Mouse (Mus musculus) frontal cortex, postnatal 36 days (tissue): ENCODE data around the gene Trpt1.

Experiments
- DNase-seq, 2 experiments: peaks; one replicate each; pipeline ENCODE4 v3.0.0; 2022; ENCODE audit warnings: low spot score in 2 of 2

Trpt1 gene

DNA sequence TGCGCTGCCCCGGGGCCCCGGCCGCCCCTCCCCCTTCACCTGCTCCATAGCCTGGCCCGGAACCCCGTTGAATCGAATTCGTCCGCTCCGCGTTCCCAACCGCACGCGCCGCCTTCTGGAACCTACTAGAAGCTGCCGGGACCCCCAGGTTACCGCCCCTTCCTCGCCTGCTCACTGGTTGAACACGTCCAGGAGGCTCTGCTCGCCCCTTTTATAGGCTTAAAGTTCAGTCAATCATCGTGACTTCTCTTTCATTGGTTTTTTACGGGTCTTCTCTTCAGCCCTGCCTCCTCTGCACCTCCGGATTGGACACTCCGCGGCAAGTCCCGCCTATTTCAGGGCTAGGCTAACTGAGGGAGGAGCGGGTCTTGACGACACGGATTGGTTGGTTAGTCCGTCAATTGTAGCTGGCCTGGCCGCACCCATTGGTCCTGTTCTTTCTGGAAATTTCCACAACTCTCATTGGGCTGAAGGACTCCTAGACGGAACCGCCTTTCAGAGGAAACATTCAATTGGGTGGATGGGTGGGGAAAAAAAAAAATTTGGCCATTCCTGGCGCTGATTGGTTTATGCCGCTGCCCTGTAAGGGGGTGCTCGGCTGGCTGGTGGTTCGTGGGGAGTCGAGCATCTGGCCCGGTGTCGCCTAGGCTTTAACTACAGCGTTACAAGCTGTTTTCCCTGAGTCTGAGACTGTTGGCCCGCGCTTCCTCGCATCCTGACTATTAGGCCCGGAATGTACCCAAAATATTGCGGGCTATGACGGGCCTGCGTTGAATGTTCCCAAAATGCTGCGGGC, 44.1 kb downstream of the Trpt1 start, which contains the start of gene Stip1:
Gene Stip1 (minus strand): TSS at position 127 of the 796 bp plus-strand sequence.
- peak; percentile 99 for DNase-seq

DNA sequence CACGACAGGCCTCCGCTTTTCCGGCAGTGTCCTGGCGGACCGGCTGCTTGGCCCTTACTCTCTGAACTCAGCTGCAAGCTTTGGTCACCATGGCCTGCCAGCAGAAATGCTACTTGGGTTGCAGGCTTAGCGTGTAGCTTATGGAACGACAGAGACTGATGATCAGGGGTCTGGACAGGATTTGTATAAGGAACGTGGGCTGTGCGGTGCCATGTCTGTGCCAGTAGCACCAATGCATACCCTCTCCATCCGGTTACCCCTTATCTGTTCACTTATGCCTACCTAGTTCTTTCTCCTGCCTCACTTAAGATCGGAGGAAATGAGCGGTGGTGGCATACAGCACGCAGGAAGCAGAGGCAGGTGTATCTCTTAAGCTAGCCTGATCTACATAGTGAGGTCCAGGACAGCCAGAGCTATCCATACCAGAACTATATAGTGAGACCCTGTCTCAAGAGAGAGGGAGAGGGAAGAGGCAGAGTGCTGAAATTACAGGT, 44.8 kb downstream of the Trpt1 start:
- no peak for DNase-seq

DNA sequence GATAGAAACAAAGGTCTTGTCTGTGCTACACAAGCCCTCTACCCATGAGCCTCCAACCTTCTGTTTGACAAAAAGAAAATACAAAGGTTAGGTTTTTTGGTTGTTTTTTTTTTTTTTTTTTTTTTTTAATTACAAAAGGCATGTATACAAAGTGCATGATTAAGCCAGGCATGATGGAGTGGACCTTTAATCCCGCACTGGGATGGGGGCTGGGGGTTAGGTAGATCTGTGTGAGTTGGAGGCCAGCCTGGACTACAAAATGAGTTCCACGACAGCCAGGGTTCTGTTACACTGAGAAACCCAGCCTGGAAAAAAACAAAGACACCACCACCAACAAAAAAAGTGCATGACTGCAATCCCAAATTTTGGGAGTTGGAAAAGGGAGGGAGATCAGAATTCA, 45.2 kb downstream of the Trpt1 start:
- DNase-seq = no peak

DNA sequence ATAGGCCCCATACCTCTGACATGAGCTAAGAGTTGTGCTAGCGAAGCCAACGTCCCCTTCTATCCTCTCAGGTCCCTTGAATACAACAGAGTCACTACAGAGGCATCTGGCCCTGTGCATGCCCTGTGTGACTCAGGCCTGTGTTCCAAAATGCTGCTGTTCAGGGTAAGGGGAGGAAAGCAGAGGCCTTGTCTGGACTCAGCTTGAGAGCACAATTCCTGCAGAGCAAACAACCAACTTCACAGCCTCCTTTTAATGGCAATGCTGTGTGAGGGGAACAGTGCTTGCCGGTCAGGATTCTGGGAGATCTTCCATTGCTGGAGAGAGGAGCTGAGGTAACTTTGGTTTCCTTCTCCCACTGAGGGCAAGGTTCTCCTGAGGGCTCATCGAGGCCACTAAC, 48.3 kb downstream of the Trpt1 start:
- DNase-seq = no peak

DNA sequence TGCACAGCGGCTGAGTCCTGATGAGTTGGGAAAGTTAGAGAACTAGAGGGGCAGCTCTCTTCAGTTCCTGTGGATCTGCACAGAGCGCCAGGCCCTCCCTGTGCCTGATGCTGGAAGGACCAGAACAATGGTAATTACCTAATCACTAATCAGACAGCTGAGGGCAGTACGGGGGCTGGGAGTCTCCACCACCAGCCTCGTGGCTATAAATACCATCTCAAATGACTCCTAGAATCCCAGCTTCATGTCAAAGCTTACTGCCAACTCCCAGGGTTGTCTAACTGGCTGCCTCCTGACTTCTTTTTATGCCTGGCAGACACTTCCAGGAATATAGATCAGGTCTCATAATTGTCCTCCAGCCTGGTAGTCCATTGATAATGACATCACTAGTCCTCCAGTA, 48.8 kb downstream of the Trpt1 start:
- no peak for DNase-seq
